Mouse (Mus musculus) heart, adult 2 months (tissue): ENCODE results near the gene Tceanc.

Experiments used
- CTCF ChIP-seq: fragments of 200-600 bp; IDR thresholded peaks from 2 replicates; pipeline ENCODE4 v1.8.1; 2022; ENCODE audit warnings: antibody characterized with exemption, mild to moderate bottlenecking, moderate library complexity
- POLR2A ChIP-seq: fragments of 200-500 bp; IDR thresholded peaks from 2 replicates; pipeline ENCODE4 v1.6.1; 2011; ENCODE audit warnings: mild to moderate bottlenecking, low read depth, low read length, control low read depth; ENCODE audit not compliant: insufficient read depth

GRCm38 (mm10) chrX:166533432-166533831 is 15.1 kb upstream of the Tceanc start:
- TF ChIP-seq CTCF (no peak), POLR2A (no peak)
